Mouse (Mus musculus): ENCODE data around the gene Ptprf.

DNA sequence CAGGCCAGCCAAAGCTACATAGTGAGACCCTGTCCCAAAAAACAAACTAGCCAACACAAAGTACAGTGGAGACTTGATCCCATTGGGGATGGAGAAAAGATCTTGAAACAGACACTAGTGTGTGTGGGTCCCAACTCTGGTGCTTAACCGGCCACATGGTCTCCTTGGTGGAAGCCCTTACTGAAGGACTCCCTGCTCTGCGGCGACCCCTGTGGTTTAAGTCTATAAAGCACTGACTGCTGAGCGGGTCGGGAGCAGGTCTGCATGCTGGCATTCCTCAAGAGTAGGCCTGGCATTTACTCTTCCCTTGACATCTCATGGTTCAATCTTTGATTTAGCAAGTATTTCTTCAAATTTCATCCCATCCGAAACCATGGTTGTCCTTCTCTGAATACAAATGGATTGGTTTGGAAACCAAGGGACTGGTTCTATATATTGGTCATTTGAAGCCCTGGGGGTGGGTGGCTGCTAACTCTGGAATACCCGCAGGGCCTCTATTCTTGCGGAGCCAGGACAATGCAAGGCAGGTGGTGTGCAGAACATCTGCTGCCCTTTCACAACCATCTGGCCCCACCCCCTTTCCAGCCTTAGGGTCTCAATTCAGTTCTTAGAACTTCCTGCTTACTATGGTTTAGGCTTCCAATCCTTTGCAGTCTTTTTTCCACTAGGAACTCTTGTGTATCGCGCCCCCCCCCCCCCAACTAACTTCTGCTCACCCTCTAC lies 84.1 kb downstream of the Ptprf start:
- TF ChIP-seq CTCF (IDR thresholded peaks at IDR 0.05; ENCODE audit: borderline replicate concordance, control insufficient read depth, extremely low read depth, insufficient read depth, low read length, poor library complexity) (no peak), POLR2A (IDR thresholded peaks at IDR 0.05; ENCODE audit: control insufficient read depth, extremely low read depth, insufficient read depth, low read length, poor library complexity) (no peak)

Data from thymus, adult 2 months (tissue).